Mouse (Mus musculus) left cerebral cortex, postnatal 36 days (tissue): ENCODE data around the gene Spert. TPM values are rescaled to one million over a fixed set of nuclear protein-coding genes. Genes with fewer than 3 reads are reported as not detected.

ENCODE experiments used
- total RNA-seq, 2 experiments: library from RNA; stranded (reverse); gene quantifications; 2 replicates each; pipeline ENCODE4 v1.2.3; 2021

The Spert gene
- total RNA-seq, 2 experiments from 2014 or later = not detected

Other genes starting within 250 kb of the Spert start
- 1 to 10 TPM; 6.7 to 7.5 TPM for gene Siah3, start 137.1 kb downstream of the Spert start, total RNA-seq
- gene Erich6b, start 49.1 kb upstream of the Spert start, total RNA-seq = not detected
- gene Cog3, start 161.4 kb upstream of the Spert start, total RNA-seq = 10 to 100 TPM; 23.1 to 25.5 TPM
- 10 to 100 TPM; 11.3 to 11.7 TPM for gene Slc25a30, start 193.9 kb upstream of the Spert start, total RNA-seq